Comparison of ENCODE assay signal across 8 mouse cellular contexts in the genomic region with DNA sequence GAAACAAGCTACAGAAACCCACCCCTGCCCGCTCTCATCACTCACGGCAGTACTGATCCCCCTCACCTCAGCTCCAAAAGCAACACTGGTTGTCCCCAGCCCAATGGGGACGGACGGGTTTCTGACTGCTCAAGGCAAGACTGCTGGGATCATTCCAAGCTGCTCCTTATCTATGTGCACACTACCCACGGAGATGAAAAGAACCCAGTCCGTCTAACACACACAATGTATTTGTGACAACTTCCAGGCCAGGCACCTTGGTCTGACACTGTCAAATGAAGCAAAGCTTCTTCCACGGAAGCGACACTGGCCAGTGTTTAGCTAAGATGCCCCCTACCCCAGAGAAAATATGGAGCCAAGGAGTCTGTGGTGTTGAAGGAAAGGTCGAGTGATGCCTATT. TPM values are rescaled to one million over a fixed set of nuclear protein-coding genes. Genes with fewer than 3 reads are reported as not detected.
DNase-seq lines count a peak whose midpoint lies in the region; ATAC-seq and TF ChIP-seq lines count a peak whose summit lies in the region.

No protein-coding gene starts in this region.

- H3K27me3 ChIP-seq in G1E (ENCODE audit: insufficient read depth, low read length) = peaks cover 3% of the 10 kb centered on the region; the same call in 1 of the 2 replicates
- no peaks in the 10 kb centered on the region for H3K27me3 ChIP-seq in forebrain, postnatal 0 days (ENCODE audit: insufficient read depth, low read length)
- H3K27me3 ChIP-seq in liver, postnatal 0 days (ENCODE audit: insufficient read depth, low read length) = no peaks in the 10 kb centered on the region

- DNase-seq in heart, adult 11 months = peak; percentile 91
- DNase-seq in heart, adult 8-10 months (ENCODE audit: low spot score) = no peak
- DNase-seq in G1E (ENCODE audit: low spot score) (no peak), adipocyte (ENCODE audit: low spot score) (no peak)
- no peak for DNase-seq in forebrain, postnatal 0 days
- no peak for DNase-seq in liver, postnatal 0 days
- DNase-seq in urinary bladder, adult 2 months (ENCODE audit: low spot score) = no peak
- DNase-seq in lung, postnatal 10 days = no peak

- peak overlapping the region; percentile 84 for H3K4me2 ChIP-seq in forebrain, postnatal 0 days (ENCODE audit: low read depth)
- peak overlapping the region; percentile 100 for H3K4me2 ChIP-seq in liver, postnatal 0 days (ENCODE audit: low read depth, low read length)

- peak overlapping the region; percentile 96 for H3K9ac ChIP-seq in forebrain, postnatal 0 days
- H3K9ac ChIP-seq in liver, postnatal 0 days (replicated peaks) = peak overlapping the region; percentile 18; the same call in 1 of the 2 replicates

- peak overlapping the region; percentile 15; the same call in 1 of the 2 replicates for H3K4me3 ChIP-seq in G1E (ENCODE audit: low read depth, low read length)
- H3K4me3 ChIP-seq in forebrain, postnatal 0 days (ENCODE audit: low read depth, low read length) = peak overlapping the region; percentile 97
- H3K4me3 ChIP-seq in liver, postnatal 0 days (ENCODE audit: low read depth, low read length) = peak overlapping the region; percentile 92

- TF ChIP-seq EP300 in liver, postnatal 0 days (IDR thresholded peaks at IDR 0.05; ENCODE audit: low read depth) = no peak

- peaks cover 44% of the 10 kb centered on the region for H3K36me3 ChIP-seq in G1E (replicated peaks)
- peaks cover 30% of the 10 kb centered on the region for H3K36me3 ChIP-seq in forebrain, postnatal 0 days (ENCODE audit: insufficient read depth)
- peaks cover 21% of the 10 kb centered on the region for H3K36me3 ChIP-seq in liver, postnatal 0 days (replicated peaks; ENCODE audit: insufficient read depth, low read length)

- no peak overlapping the region for H3K27ac ChIP-seq in forebrain, postnatal 0 days (ENCODE audit: low read depth, low read length)
- H3K27ac ChIP-seq in liver, postnatal 0 days (ENCODE audit: low read depth) = peak overlapping the region; percentile 97; the same call in 1 of the 2 replicates

- no peak for ATAC-seq in G1E (ENCODE audit: extremely low read depth, insufficient number of reproducible peaks, low FRiP score, poor library complexity, severe bottlenecking)
- no peak for ATAC-seq in forebrain, postnatal 0 days
- ATAC-seq in liver, postnatal 0 days = no peak

- TF ChIP-seq CTCF in G1E (IDR thresholded peaks at IDR 0.05; ENCODE audit: low read depth, low read length) = no peak
- no peak for TF ChIP-seq CTCF in forebrain, postnatal 0 days (IDR thresholded peaks at IDR 0.05; ENCODE audit: low read depth)
- TF ChIP-seq CTCF in liver, postnatal 0 days (IDR thresholded peaks at IDR 0.05; ENCODE audit: low read depth) = no peak

- H3K4me1 ChIP-seq in G1E (ENCODE audit: insufficient read depth, low read depth, low read length) = peaks cover 26% of the 10 kb centered on the region
- peaks cover 19% of the 10 kb centered on the region for H3K4me1 ChIP-seq in forebrain, postnatal 0 days (ENCODE audit: insufficient read depth)
- H3K4me1 ChIP-seq in liver, postnatal 0 days (ENCODE audit: insufficient read depth) = peaks cover 26% of the 10 kb centered on the region

- no peaks in the 10 kb centered on the region for H3K9me3 ChIP-seq in G1E (replicated peaks)
- no peaks in the 10 kb centered on the region for H3K9me3 ChIP-seq in forebrain, postnatal 0 days (ENCODE audit: low read length)
- no peaks in the 10 kb centered on the region for H3K9me3 ChIP-seq in liver, postnatal 0 days (ENCODE audit: low read length)

- 26% methylated on average over 9 of the region's 9 CpGs for WGBS in forebrain, postnatal 0 days
- 43% methylated on average over 9 of the region's 9 CpGs for WGBS in liver, postnatal 0 days (ENCODE audit: insufficient replicate concordance)

RNA-seq across cellular contexts. Expression of a gene that starts 1.7 kb away (rescaled TPM):
- total RNA-seq in heart, adult 8-10 months (2022) = 100 to 1,000 TPM; 414 to 471 (median 442) TPM
- total RNA-seq in G1E (2014; fragmentation: Nextera tagmentation) = 10.4 and 12.3 TPM in 2 replicates
- 13.2 and 17.4 TPM in 2 replicates for total RNA-seq in G1E (2017)
- 45.5 and 48.2 TPM in 2 replicates for polyA plus RNA-seq in G1E (2012)
- 36.5 and 54.9 TPM in 2 replicates for total RNA-seq in forebrain, postnatal 0 days (2014; rRNA removed)
- 41.7 and 49.8 TPM in 2 replicates for polyA plus RNA-seq in forebrain, postnatal 0 days (2015; fragmentation: Nextera tagmentation; extraction: Ambion mirVana)
- polyA plus RNA-seq in liver, postnatal 0 days (2015; fragmentation: Nextera tagmentation; extraction: Ambion mirVana) = 10.5 and 11.0 TPM in 2 replicates
- 99.3 and 124 TPM in 2 replicates for polyA plus RNA-seq in urinary bladder, adult 2 months (2012; rRNA removed)

Comparison
In these comparisons a context has a peak if more than half of its experiments do, and no peak if none do; other contexts are left out.
1. H3K4me3 ChIP-seq: peak in every context shown above with its lines; median percentile 97 in forebrain, postnatal 0 days; 92 in liver, postnatal 0 days; 15 in G1E.